Mouse (Mus musculus) naive thymus-derived CD4-positive, alpha-beta T cell, adult 5 months (primary cell): Measurements from ENCODE around the gene Myh2. TPM values are rescaled to one million over a fixed set of nuclear protein-coding genes. Genes with fewer than 3 reads are reported as not detected.

Experiments
- polyA plus RNA-seq: library from polyadenylated mRNA; unstranded; fragments of 100-300 nt; shearing (Covaris generic); gene quantifications from one replicate; pipeline ENCODE4 v1.2.1, GENCODE M21; 2017

Gene Myh2
- polyA plus RNA-seq = not detected

DNA sequence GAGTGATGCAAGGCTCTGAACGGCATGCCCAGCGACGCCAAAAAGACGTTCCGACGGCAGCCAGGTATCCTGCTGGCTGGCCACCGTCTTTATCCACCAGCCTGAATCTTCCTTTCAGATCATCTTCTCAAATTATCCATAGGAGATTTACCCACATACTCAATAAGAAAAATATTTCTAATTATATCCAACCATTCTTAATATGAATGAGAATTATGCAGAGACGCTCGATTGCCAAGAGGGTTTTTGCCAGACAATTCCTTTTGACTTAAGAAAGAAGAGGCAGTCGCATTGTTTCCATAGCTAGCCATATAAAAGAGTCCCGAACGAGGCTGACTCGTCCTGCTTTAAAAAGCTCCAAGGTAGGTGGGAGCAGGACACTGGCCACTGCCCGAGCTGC is at the start of gene Myh2:
Gene Myh2, plus strand, starts transcription at position 301 of the 400 bp plus-strand sequence.

DNA sequence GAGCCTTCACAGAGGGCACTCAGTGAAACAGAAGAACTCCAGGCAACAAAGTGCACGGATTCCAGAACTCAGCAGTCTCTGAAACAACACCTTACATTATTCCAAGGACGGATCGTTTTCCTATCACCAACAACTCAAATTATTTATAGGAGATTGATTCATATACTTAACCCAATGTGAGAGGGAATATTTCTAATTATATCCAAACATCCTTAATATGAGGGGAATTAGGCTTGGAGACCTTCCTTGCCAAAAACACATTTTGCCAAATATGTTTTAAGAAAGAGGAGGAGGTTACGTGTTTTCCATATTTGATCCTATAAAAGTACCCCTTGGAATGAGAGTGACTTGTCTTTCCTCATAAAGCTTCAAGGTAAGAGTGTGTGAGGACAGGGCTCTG is 28.9 kb downstream of the Myh2 start, which contains the start of gene Myh1:
Gene Myh1, plus strand, starts transcription at position 301 of the 400 bp plus-strand sequence.

DNA sequence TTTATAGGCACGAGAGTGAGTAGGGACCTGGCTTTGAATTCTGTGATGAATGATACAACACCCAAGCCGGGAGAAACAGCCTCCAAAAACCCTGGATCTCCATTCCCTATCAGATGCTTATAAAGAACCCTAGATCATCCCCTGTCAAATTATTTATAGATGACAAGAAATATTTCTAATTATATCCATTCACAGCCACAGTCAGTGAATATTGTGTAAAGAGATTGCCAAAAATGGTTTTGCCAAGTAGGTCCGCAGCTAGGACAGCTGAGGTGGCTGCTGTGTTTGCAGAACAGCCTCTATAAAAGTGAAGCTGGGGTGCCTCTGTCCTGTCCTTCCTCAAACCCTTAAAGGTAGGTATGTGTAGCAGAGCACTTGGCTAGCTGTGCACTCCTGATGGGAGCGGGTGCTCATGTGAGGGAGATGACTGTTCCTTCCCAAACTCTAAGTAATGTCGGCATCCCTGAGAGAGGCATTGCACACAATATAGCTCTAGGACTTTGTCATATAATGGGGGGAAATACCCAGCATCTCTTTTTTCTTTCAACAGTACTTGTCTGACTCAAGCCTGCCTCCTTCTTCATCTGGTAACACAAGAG is 66.8 kb downstream of the Myh2 start, which contains the start of gene Myh4:
Gene Myh4, plus strand, starts transcription at position 549 of the 599 bp plus-strand sequence.

Other genes with a start within 250 kb of the Myh2 start
- not detected for gene Tmem238l, start 214.4 kb upstream of the Myh2 start, polyA plus RNA-seq
- gene Tmem220, start 145.9 kb upstream of the Myh2 start, polyA plus RNA-seq = 0.51 TPM
- 41.1 TPM for gene Adprm, start 118.4 kb upstream of the Myh2 start, polyA plus RNA-seq
- gene Sco1, start 118.4 kb upstream of the Myh2 start, polyA plus RNA-seq = 8.2 TPM
- gene Myh3, start 92.7 kb upstream of the Myh2 start, polyA plus RNA-seq = 0.07 TPM
- gene Myh1, start 29.0 kb downstream of the Myh2 start, polyA plus RNA-seq = not detected
- 0.07 TPM for gene Myh4, start 67.0 kb downstream of the Myh2 start, polyA plus RNA-seq
- 0.14 TPM for gene Myh8, start 106.1 kb downstream of the Myh2 start, polyA plus RNA-seq
- not detected for gene Myh13, start 150.6 kb downstream of the Myh2 start, polyA plus RNA-seq